Mouse (Mus musculus) lung, embryonic 14.5 days (tissue): ENCODE data around the gene Nudt21. TPM values are rescaled to one million over a fixed set of nuclear protein-coding genes. Genes with fewer than 3 reads are reported as not detected.
A peak's percentile ranks its signal among the peaks of the same experiment; 100 is the strongest.

Experiments
- ATAC-seq: fragments of 200-750 bp; cut with Nextera tagmentation; 2 replicates; pipeline ENCODE4 v1.8.0; 2017; ENCODE audit warnings: mild to moderate bottlenecking, moderate TSS enrichment, moderate library complexity; ENCODE audit not compliant: insufficient read depth
- DNase-seq: peaks from one replicate; pipeline ENCODE4 v3.0.0-alpha.2; 2015
- H3K27ac ChIP-seq: fragments of 300-500 bp; sonication (generic); 2 replicates; pipeline ENCODE4 v1.5.1; 2014; ENCODE audit warnings: low read depth, mild to moderate bottlenecking, moderate library complexity
- H3K27me3 ChIP-seq: fragments of 300-500 bp; sonication (generic); 2 replicates; pipeline ENCODE4 v1.6.1; 2014; ENCODE audit warnings: low read length, control low read depth; ENCODE audit not compliant: insufficient read depth
- H3K36me3 ChIP-seq: fragments of 300-500 bp; sonication (generic); 2 replicates; pipeline ENCODE4 v1.6.1; 2014; ENCODE audit warnings: control low read depth; ENCODE audit not compliant: insufficient read depth
- H3K4me1 ChIP-seq: fragments of 300-500 bp; sonication (generic); 2 replicates; pipeline ENCODE4 v1.6.1; 2014; ENCODE audit warnings: antibody characterized with exemption, control low read depth; ENCODE audit not compliant: insufficient read depth
- H3K4me2 ChIP-seq: fragments of 300-500 bp; sonication (generic); 2 replicates; pipeline ENCODE4 v1.6.1; 2014; ENCODE audit warnings: mild to moderate bottlenecking
- H3K4me3 ChIP-seq: fragments of 300-500 bp; sonication (generic); 2 replicates; pipeline ENCODE4 v1.5.1; 2014; ENCODE audit warnings: low read depth, low read length
- H3K9ac ChIP-seq: fragments of 300-500 bp; sonication (generic); 2 replicates; pipeline ENCODE4 v1.6.1; 2014
- H3K9me3 ChIP-seq: fragments of 300-500 bp; sonication (generic); 2 replicates; pipeline ENCODE4 v1.6.1; 2016; ENCODE audit warnings: low read depth, low read length, control low read depth
- CTCF ChIP-seq: IDR thresholded peaks from 2 replicates; pipeline ENCODE4 v1.5.1; 2016; ENCODE audit warnings: antibody characterized with exemption, low read depth
- WGBS: fragments of 180-500 bp; shearing (Covaris S2); extraction: QIAGEN DNeasy Blood & Tissue Kit; methylation state at CpG from one replicate; pipeline ENCODE4 v1.1.7; 2014; 5-methylcytosine and 5-hydroxymethylcytosine counted together
- polyA plus RNA-seq: library from polyadenylated mRNA; unstranded; fragments of >200 nt; fragmentation: Nextera tagmentation; extraction: Ambion mirVana; gene quantifications from 2 replicates; pipeline ENCODE4 v1.2.1, GENCODE M21; 2014

Gene Nudt21
- polyA plus RNA-seq, 1 experiment from 2014 or later, result 134 TPM

DNA sequence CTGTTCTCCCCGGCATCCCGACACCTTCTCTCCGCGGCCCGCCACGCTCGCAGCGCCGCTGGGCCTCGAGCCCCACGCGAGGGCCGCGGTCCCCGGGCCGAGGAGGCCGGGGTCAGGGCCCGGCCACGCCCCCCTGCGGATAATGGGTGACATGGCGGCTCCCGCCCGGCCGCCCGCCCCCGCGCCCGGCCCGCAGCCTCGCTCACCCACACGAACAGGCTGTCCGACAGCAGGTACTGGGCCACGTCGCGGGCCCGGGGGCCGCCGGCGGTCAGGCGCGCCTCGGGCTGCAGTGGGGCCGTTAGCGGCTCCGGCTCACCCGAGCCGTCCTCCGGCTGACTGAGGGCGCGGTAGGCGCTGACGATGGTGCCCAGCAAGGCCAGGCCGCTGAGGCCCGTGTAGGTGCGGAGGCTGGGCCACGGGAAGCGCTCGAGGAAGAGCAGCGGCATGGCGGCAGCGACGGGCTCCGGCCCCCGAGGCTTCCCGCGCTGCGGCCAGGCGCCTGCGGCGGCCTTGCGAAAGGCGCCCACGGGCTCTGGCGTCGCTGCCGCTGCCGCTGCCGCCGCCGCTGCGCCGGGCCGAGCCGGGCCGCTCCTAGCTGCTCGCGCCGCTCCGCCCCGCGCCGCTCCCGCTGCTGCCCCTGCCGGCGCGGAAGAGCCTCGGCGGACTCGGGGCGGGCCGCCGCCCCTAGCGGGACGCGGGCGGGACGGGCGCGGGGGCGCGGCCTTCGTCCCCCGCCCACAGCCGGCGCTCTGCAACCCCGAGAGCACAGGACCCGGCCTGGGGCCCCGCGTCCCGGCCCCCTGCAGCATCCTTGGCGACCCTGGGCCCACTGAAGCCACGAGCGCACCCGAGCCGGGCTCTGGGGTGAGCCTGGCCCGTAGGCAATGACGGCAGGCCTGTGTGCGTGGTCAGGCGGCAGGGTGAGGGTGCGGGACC is 24.5 kb downstream of the Nudt21 start, which contains the start of gene Amfr:
Gene Amfr (minus strand): TSS at position 830 of the 939 bp plus-strand sequence.
- H3K9ac ChIP-seq, result peak within 1 kb of the TSS; percentile 94
- H3K9me3 ChIP-seq, result no peaks in the 10 kb centered on the region
- peak within 1 kb of the TSS; percentile 94 for H3K27ac ChIP-seq
- H3K36me3 ChIP-seq, result 0 out of 2 replicates have a peak, but pooled peaks cover 6% of the 10 kb centered on the region
- no peaks in the 10 kb centered on the region for H3K27me3 ChIP-seq
- H3K4me1 ChIP-seq, result peaks cover 18% of the 10 kb centered on the region
- TF ChIP-seq CTCF, result 0 out of 2 replicates have a peak, but pooled peaks have one; percentile 1
- under 1% methylated on average over 120 of the region's 130 CpGs for WGBS
- peak within 1 kb of the TSS; percentile 94 for H3K4me3 ChIP-seq
- peak within 1 kb of the TSS; percentile 93 for H3K4me2 ChIP-seq
- DNase-seq (peak; percentile 89), ATAC-seq (peak; percentile 94)

DNA sequence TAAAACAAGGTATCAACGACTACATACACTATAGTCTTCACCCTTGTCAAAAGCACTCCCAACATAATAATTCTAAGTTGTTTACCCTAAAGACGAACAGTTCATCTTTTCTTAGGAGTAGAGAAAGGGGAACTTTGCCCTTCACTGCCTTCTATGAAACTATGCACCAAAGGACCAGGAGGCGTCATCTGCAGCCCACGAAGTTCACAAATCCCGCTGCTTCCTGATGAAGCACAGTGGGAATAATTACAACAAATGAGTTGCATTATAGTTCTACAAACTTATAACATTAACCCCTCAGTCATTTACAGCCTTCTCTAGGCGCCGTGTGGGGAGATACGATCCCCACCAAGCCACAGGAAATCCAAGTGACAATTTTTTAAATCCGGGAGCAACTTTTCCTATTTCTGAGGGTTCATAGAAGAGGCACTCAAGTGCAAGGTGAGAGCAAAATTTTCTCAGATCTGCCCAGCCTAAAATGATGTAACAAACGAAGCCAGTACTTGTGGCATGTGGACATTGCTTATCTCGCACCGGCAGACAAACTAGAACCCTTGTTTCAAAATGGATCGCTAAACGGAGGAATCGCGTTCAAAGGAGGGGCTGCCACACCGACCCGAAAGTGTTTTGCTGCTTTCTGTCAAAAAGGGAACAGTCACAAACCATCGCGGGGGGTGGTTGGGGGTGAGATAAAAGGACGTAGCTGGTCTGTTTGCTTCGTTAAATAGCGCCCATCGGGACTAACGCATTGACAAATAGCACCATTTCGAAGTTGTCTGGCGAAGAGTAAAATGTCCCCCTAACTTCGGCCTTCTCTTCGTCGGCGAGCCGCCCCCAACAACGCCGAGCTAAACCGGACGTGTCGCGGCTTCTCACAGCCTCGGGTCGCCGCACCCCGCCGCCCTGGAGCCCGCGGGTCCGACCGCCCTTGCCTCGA is 25.5 kb downstream of the Nudt21 start:
- ATAC-seq (no peak), DNase-seq (peak; percentile 28)
- Histone ChIP-seq H3K27me3 (no peaks in the 10 kb centered on the region), H3K4me3 (peak overlapping the region; percentile 94), H3K9ac (peak overlapping the region; percentile 94), H3K9me3 (no peaks in the 10 kb centered on the region), H3K36me3 (0 out of 2 replicates have a peak, but pooled peaks cover 9% of the 10 kb centered on the region), H3K4me1 (peaks cover 18% of the 10 kb centered on the region), H3K4me2 (peak overlapping the region; percentile 93), H3K27ac (peak overlapping the region; percentile 94)
- WGBS, result 3% methylated on average over 47 of the region's 48 CpGs
- TF ChIP-seq CTCF, result no peak

- H3K9ac ChIP-seq, result no peak overlapping the region
- H3K9me3 ChIP-seq, result no peaks in the 10 kb centered on the region
- H3K4me2 ChIP-seq, result peak overlapping the region; percentile 93
- H3K4me1 ChIP-seq, result peaks cover 18% of the 10 kb centered on the region
- no peak overlapping the region for H3K27ac ChIP-seq
- no peak for DNase-seq
- no peak for ATAC-seq
- WGBS, result 64% methylated on average over 2 of the region's 2 CpGs
- no peaks in the 10 kb centered on the region for H3K27me3 ChIP-seq
- 0 out of 2 replicates have a peak, but pooled peaks cover 9% of the 10 kb centered on the region for H3K36me3 ChIP-seq
- H3K4me3 ChIP-seq, result peak overlapping the region; percentile 94; the same call in 1 of the 2 replicates
- no peak for TF ChIP-seq CTCF
Observed at GRCm38 (mm10) chr8:94010101-94010705, 26.6 kb downstream of the Nudt21 start.

- H3K4me1 ChIP-seq, result peaks cover 18% of the 10 kb centered on the region
- H3K9me3 ChIP-seq, result no peaks in the 10 kb centered on the region
- no peaks in the 10 kb centered on the region for H3K27me3 ChIP-seq
- H3K27ac ChIP-seq, result peak overlapping the region; percentile 30; the same call in 1 of the 2 replicates
- H3K9ac ChIP-seq, result no peak overlapping the region; the same call in 1 of the 2 replicates
- ATAC-seq, result no peak
- H3K4me3 ChIP-seq, result no peak overlapping the region
- no peak for TF ChIP-seq CTCF
- H3K4me2 ChIP-seq, result 0 out of 2 replicates have a peak overlapping the region, but pooled peaks have one; percentile 12
- WGBS, result 48% methylated on average over 15 of the region's 15 CpGs
- no peak for DNase-seq
- peaks cover 7% of the 10 kb centered on the region; the same call in 1 of the 2 replicates for H3K36me3 ChIP-seq
Observed at GRCm38 (mm10) chr8:94009243-94009845, 27.5 kb downstream of the Nudt21 start.

GRCm38 (mm10) chr8:94004139-94004538 is 32.7 kb downstream of the Nudt21 start:
- no peaks in the 10 kb centered on the region for H3K9me3 ChIP-seq
- no peak overlapping the region for H3K9ac ChIP-seq
- DNase-seq (no peak), ATAC-seq (no peak)
- H3K4me3 ChIP-seq, result no peak overlapping the region
- peaks cover 48% of the 10 kb centered on the region for H3K36me3 ChIP-seq
- no peak for TF ChIP-seq CTCF
- peaks cover 3% of the 10 kb centered on the region for H3K4me1 ChIP-seq
- 87% methylated on average over 9 of the region's 9 CpGs for WGBS
- H3K27me3 ChIP-seq, result no peaks in the 10 kb centered on the region
- H3K27ac ChIP-seq, result no peak overlapping the region
- no peak overlapping the region for H3K4me2 ChIP-seq

- DNase-seq (no peak), ATAC-seq (no peak)
- H3K27ac ChIP-seq, result no peak overlapping the region
- no peak overlapping the region for H3K9ac ChIP-seq
- H3K4me1 ChIP-seq, result no peaks in the 10 kb centered on the region
- TF ChIP-seq CTCF, result no peak
- WGBS, result 81% methylated on average over 2 of the region's 2 CpGs
- peaks cover 57% of the 10 kb centered on the region for H3K36me3 ChIP-seq
- no peaks in the 10 kb centered on the region for H3K27me3 ChIP-seq
- no peaks in the 10 kb centered on the region for H3K9me3 ChIP-seq
- no peak overlapping the region for H3K4me2 ChIP-seq
- H3K4me3 ChIP-seq, result no peak overlapping the region
Observed at GRCm38 (mm10) chr8:93998961-93999360, 37.9 kb downstream of the Nudt21 start.
